Mouse (Mus musculus) heart, embryonic 10.5 days (tissue): ENCODE measurements around the gene Fgf3. TPM values are rescaled to one million over a fixed set of nuclear protein-coding genes. Genes with fewer than 3 reads are reported as not detected.
"Not testable (repeated sequence)": the region's sequence is repeated elsewhere in the genome, so short reads cannot be mapped to it uniquely, and the experiment has no call there.

Experiments
- DNase-seq: peaks from one replicate; pipeline ENCODE4 v3.0.0-alpha.2; 2017; ENCODE audit warnings: low spot score
- H3K27ac ChIP-seq: fragments of 300-500 bp; sonication (generic); 2 replicates; pipeline ENCODE4 v1.5.1; 2016; ENCODE audit warnings: mild to moderate bottlenecking
- H3K27me3 ChIP-seq: fragments of 300-500 bp; sonication (generic); 2 replicates; pipeline ENCODE4 v1.6.1; 2016; ENCODE audit warnings: mild to moderate bottlenecking; ENCODE audit not compliant: poor library complexity, insufficient read depth, severe bottlenecking
- H3K36me3 ChIP-seq: fragments of 300-500 bp; sonication (generic); 2 replicates; pipeline ENCODE4 v1.6.1; 2016; ENCODE audit warnings: mild to moderate bottlenecking, moderate library complexity
- H3K4me1 ChIP-seq: fragments of 300-500 bp; sonication (generic); 2 replicates; pipeline ENCODE4 v1.6.1; 2016; ENCODE audit warnings: mild to moderate bottlenecking
- H3K4me3 ChIP-seq: fragments of 300-500 bp; sonication (generic); 2 replicates; pipeline ENCODE4 v1.5.1; 2016; ENCODE audit warnings: mild to moderate bottlenecking, moderate library complexity
- H3K9me3 ChIP-seq: fragments of 300-500 bp; sonication (generic); 2 replicates; pipeline ENCODE4 v1.6.1; 2016; ENCODE audit warnings: mild to moderate bottlenecking, moderate library complexity
- WGBS: fragments of 180-500 bp; shearing (Covaris S2); methylation state at CpG from one replicate; pipeline ENCODE4 v1.1.7; 2016; 5-methylcytosine and 5-hydroxymethylcytosine counted together
- polyA plus RNA-seq: library from polyadenylated mRNA; unstranded; fragments of >200 nt; fragmentation: Nextera tagmentation; extraction: Ambion mirVana; gene quantifications from 2 replicates; pipeline ENCODE4 v1.2.1, GENCODE M21; 2016

Fgf3 gene
- polyA plus RNA-seq, 1 experiment from 2014 or later: 0.88 TPM

DNA sequence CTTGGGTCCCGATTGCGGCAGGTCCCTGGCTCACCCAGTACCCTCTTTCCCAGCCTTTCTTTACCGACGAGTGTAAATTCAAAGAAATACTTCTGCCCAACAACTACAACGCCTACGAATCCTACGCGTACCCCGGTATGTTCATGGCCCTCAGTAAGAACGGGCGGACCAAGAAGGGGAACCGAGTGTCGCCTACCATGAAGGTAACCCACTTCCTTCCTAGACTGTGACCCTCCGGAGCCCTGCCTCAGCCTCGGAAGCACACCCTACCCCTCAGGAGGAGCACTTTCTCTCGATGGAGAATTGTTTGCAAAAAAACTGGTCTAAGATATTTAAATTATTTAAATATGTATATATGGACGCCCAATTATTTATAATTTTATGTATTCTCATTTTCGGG is 24.8 kb downstream of the Fgf3 start:
- WGBS: 6% methylated on average over 18 of the region's 18 CpGs
- Histone ChIP-seq H3K27ac (no peak overlapping the region), H3K36me3 (no peaks in the 10 kb centered on the region), H3K9me3 (no peaks in the 10 kb centered on the region), H3K4me1 (peaks cover 14% of the 10 kb centered on the region), H3K4me3 (no peak overlapping the region), H3K27me3 (peaks cover 98% of the 10 kb centered on the region)
- no peak for DNase-seq

DNA sequence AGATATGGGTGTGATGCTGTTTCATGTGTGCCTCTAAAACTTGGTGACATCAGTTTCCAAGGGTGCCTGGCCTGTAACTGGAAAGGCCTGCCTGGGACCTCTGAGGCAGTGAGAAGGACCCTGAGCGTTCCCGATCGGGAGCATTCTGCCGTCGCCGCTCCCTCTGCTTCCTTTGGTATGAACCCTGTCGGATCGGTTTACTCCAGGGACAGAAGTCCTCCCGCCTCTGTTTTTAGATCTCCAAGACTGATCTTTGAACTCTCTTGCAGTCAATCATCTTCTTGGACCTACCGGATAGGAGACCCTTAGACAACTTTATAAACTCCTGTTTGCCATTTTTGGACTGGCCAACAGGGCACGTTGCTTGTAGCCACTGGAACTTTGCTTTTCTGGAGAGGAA is 25.3 kb downstream of the Fgf3 start:
- Histone ChIP-seq H3K4me1 (peaks cover 14% of the 10 kb centered on the region), H3K27ac (no peak overlapping the region), H3K9me3 (no peaks in the 10 kb centered on the region), H3K27me3 (peaks cover 96% of the 10 kb centered on the region), H3K4me3 (no peak overlapping the region), H3K36me3 (no peaks in the 10 kb centered on the region)
- no peak for DNase-seq
- 3% methylated on average over 11 of the region's 11 CpGs for WGBS

- H3K4me3 ChIP-seq: no peak overlapping the region
- H3K36me3 ChIP-seq: no peaks in the 10 kb centered on the region
- 58% methylated on average over 3 of the region's 3 CpGs for WGBS
- peaks cover 14% of the 10 kb centered on the region for H3K4me1 ChIP-seq
- H3K27ac ChIP-seq: no peak overlapping the region
- DNase-seq: no peak
- H3K9me3 ChIP-seq: no peaks in the 10 kb centered on the region
- H3K27me3 ChIP-seq: peaks cover 93% of the 10 kb centered on the region
Measured at GRCm38 (mm10) chr7:144864160-144864670, 26.3 kb downstream of the Fgf3 start.

DNA sequence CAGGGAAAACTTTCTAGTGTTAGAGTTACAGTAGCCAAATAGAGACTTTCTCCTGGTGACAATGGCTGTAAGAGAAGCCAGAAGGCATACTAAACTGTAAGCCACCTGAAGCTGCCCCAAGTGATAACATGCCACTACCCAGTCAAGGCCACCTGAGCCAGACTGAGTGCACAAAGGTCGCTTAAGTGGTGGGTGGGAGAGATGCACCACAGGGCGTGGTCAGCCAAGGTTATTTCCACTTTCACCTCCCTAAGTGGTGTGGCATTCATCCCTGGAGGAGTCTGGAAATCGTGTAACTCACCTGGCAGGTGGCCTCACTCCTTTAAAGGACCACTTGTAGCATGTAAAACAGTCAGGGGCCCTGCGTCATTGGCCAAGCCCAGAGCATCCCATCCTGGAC is 29.3 kb downstream of the Fgf3 start:
- H3K27me3 ChIP-seq: peaks cover 76% of the 10 kb centered on the region
- no peaks in the 10 kb centered on the region for H3K9me3 ChIP-seq
- H3K4me1 ChIP-seq: 0 out of 2 replicates have a peak, but pooled peaks cover under 1% of the 10 kb centered on the region
- 58% methylated on average over 4 of the region's 4 CpGs for WGBS
- H3K27ac ChIP-seq: no peak overlapping the region
- H3K36me3 ChIP-seq: no peaks in the 10 kb centered on the region
- no peak overlapping the region for H3K4me3 ChIP-seq
- DNase-seq: no peak

DNA sequence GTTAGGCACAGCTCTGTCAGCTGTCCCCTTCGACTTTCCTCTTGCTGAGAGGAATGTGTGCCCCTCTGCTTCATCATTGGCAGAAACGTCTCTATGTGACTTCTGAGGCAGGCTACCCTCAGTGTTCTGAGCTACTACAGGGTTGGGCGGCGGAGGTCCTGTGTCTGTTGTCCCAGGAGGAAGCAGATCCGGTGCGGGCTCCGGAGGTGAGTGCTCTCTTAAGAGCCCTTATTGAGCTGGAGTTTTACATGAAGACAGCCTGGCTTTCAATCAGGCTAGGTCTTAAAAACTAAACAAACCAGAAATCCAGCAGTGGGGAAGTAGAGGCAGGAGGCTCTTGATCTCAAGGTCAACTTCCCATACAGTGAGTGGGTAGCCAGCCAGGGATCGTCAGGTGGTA is 29.7 kb downstream of the Fgf3 start:
- Histone ChIP-seq H3K9me3 (no peaks in the 10 kb centered on the region), H3K36me3 (no peaks in the 10 kb centered on the region), H3K27ac (no peak overlapping the region), H3K4me1 (peaks cover 1% of the 10 kb centered on the region), H3K27me3 (peaks cover 73% of the 10 kb centered on the region), H3K4me3 (no peak overlapping the region)
- no peak for DNase-seq
- 75% methylated on average over 8 of the region's 8 CpGs for WGBS

GRCm38 (mm10) chr7:144872420-144872819 is 34.5 kb downstream of the Fgf3 start:
- Histone ChIP-seq H3K4me3 (no peak overlapping the region), H3K9me3 (no peaks in the 10 kb centered on the region), H3K27ac (0 out of 2 replicates have a peak overlapping the region, but pooled peaks have one; percentile 36), H3K4me1 (peaks cover 32% of the 10 kb centered on the region), H3K27me3 (peaks cover 62% of the 10 kb centered on the region), H3K36me3 (no peaks in the 10 kb centered on the region)
- DNase-seq: no peak
- 44% methylated on average over 4 of the region's 4 CpGs for WGBS

DNA sequence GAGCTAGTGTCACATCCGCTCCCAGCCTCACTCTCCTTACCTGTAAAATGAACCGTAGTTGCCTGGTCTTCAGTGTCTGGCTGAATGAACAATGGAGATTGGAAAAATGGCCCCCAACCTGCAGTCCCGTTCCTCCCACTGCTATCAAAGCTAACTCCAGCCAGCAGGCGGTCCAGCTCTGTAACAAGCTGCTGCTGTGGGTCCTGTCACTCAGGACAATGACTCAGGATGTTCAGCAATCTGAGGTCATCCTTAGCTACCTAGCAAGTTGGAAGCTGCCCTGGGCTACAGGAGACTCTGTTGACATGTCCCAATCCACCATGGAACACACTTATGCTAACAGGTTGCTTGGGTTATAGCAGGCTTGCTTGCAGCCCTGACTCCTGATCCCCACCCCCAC is 35.3 kb downstream of the Fgf3 start:
- DNase-seq: no peak
- no peaks in the 10 kb centered on the region for H3K36me3 ChIP-seq
- peaks cover 32% of the 10 kb centered on the region for H3K4me1 ChIP-seq
- peaks cover 57% of the 10 kb centered on the region for H3K27me3 ChIP-seq
- no peaks in the 10 kb centered on the region for H3K9me3 ChIP-seq
- no peak overlapping the region for H3K4me3 ChIP-seq
- H3K27ac ChIP-seq: no peak overlapping the region
- 46% methylated on average over 4 of the region's 4 CpGs for WGBS

GRCm38 (mm10) chr7:144874226-144874625 is 36.3 kb downstream of the Fgf3 start:
- no peaks in the 10 kb centered on the region for H3K36me3 ChIP-seq
- no peaks in the 10 kb centered on the region for H3K9me3 ChIP-seq
- H3K27me3 ChIP-seq: peaks cover 51% of the 10 kb centered on the region
- 75% methylated on average over 4 of the region's 4 CpGs for WGBS
- peak overlapping the region; percentile 31; the same call in 1 of the 2 replicates for H3K27ac ChIP-seq
- H3K4me1 ChIP-seq: peaks cover 32% of the 10 kb centered on the region
- H3K4me3 ChIP-seq: no peak overlapping the region
- no peak for DNase-seq

DNA sequence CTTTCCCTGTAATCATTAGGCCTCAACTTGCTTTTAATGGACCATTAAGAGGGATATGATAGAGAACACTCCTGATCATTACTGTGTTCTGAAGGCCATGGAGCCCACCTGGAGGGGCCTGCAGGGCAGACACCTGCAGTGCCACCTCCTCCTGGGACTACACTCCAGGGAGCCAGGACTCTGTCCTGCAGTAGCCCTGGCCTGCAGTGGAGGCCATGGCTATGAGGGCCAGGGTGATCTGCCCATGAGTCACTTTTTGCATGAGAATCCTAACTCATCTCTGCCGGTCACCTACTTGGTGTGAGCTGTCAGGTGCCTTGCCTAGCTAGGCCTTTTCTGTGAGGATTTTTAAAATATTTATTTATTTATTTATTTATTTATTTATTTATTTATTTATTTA is 40.5 kb downstream of the Fgf3 start:
- Histone ChIP-seq H3K27ac (no peak overlapping the region), H3K27me3 (peaks cover 52% of the 10 kb centered on the region), H3K36me3 (no peaks in the 10 kb centered on the region), H3K4me3 (no peak overlapping the region), H3K9me3 (no peaks in the 10 kb centered on the region), H3K4me1 (peaks cover 28% of the 10 kb centered on the region)
- no peak for DNase-seq
- 88% methylated on average over 1 of the region's 1 CpGs for WGBS

- WGBS: 36% methylated on average over 2 of the region's 2 CpGs
- DNase-seq: no peak
- Histone ChIP-seq H3K36me3 (no peaks in the 10 kb centered on the region), H3K4me1 (peaks cover 16% of the 10 kb centered on the region), H3K9me3 (no peaks in the 10 kb centered on the region), H3K4me3 (no peak overlapping the region), H3K27ac (0 out of 2 replicates have a peak overlapping the region, but pooled peaks have one; percentile 22), H3K27me3 (peaks cover 29% of the 10 kb centered on the region)
Measured at GRCm38 (mm10) chr7:144883106-144883505, 45.2 kb downstream of the Fgf3 start.

GRCm38 (mm10) chr7:144887672-144888071 is 49.8 kb downstream of the Fgf3 start:
- Histone ChIP-seq H3K4me1 (peaks cover 24% of the 10 kb centered on the region), H3K36me3 (no peaks in the 10 kb centered on the region), H3K9me3 (no peaks in the 10 kb centered on the region), H3K4me3 (no peak overlapping the region), H3K27me3 (peaks cover 53% of the 10 kb centered on the region), H3K27ac (no peak overlapping the region)
- WGBS: 80% methylated on average over 2 of the region's 2 CpGs
- DNase-seq: no peak

DNA sequence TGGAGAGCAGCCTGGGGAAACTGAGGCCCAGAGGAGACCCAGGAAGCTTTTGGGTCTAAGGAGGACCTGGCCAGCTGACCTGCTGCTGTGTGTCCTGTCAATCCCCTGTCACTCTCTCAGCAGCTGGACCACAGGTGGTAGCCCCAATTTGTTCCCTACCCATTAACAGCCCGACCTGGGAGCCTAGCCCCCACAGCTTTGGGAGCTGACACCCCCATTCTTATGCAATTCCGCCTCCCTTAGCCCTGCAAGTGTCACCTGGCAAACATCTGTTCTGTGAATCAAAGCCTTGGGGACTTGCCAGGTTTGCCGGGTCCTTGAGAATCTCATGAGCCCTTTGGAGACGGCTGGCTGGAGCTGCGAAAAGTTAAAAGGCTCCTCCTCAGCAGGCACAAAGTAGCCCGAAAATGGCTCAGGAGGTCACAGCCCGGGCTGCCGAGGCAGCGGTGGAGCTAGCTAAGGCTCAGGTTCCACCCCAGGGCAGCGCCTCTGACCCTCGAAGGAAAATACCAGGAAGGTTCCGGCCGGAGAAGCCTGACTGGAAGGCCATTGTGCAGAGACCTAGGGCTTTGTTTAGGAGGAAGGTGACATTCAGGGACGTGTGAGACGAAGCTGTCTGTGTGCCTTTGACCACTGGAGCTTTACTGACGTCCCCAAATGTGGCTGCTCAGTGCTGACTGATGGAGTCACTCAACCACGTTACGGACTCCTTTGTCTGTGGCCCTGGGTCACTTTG is 50.8 kb downstream of the Fgf3 start:
- no peak for DNase-seq
- Histone ChIP-seq H3K27ac (no peak overlapping the region), H3K36me3 (no peaks in the 10 kb centered on the region), H3K27me3 (peaks cover 54% of the 10 kb centered on the region), H3K4me3 (peak overlapping the region; percentile 5; the same call in 1 of the 2 replicates), H3K4me1 (peaks cover 19% of the 10 kb centered on the region), H3K9me3 (no peaks in the 10 kb centered on the region)
- whole genome bisulfite sequencing: 3% methylated on average over 18 of the region's 18 CpGs

GRCm38 (mm10) chr7:144890661-144891060 is 52.8 kb downstream of the Fgf3 start:
- not testable (repeated sequence) for H3K36me3 ChIP-seq, H3K27ac ChIP-seq, H3K9me3 ChIP-seq, DNase-seq, H3K4me3 ChIP-seq
- Histone ChIP-seq H3K4me1 (peaks cover 15% of the 10 kb centered on the region), H3K27me3 (peaks cover 70% of the 10 kb centered on the region)
- WGBS: 93% methylated on average over 1 of the region's 1 CpGs
